Mouse (Mus musculus): ENCODE measurements around the gene Baz2b.

Baz2b gene

GRCm38 (mm10) chr2:59952286-59953014 is 257.2 kb downstream of the Baz2b start:
- no peak for DNase-seq

- peak; percentile 57 to 64 for DNase-seq
Measured at GRCm38 (mm10) chr2:59951706-59952105, 257.9 kb downstream of the Baz2b start.

- DNase-seq: peak in 1 of 2 experiments; percentile 20
Measured at GRCm38 (mm10) chr2:59951127-59951526, 258.5 kb downstream of the Baz2b start.

DNA sequence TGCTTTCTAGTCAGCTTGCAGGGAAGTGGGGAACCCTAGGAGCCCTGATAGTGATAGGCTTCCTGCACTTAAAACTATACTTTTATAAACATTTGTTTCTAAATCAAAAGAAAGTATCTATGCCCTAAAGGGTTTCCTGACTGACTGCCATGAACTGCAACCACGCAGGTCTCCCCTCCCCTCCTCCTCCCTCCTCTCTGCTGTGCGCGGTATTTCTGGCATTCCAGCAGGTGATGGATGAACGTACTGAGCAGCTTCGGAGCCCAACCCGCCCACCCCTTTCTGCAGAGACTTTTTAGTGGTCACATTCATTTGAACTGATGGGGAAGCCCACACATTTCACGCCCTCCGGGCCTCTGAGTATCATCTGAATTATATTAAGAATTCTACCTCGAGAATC is 273.3 kb downstream of the Baz2b start:
- no peak for DNase-seq

DNA sequence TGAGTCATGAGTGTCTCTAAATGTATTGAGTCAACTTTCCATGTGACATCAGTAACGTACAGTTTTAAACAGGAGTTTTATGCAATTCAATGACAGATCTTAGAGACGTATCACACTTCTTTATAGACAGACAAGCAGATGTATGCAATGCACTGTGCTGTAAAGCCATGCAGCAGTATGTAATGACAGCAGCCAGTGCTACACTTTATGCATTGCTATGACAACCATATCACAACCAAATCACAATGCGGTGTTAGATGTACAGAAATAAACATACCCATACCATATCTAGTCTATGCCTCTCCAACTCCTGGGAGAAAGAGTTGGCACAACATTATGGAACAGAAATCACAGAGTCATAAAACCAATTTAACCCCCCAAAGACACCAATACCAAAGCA is 276.5 kb downstream of the Baz2b start:
- DNase-seq: no peak

DNA sequence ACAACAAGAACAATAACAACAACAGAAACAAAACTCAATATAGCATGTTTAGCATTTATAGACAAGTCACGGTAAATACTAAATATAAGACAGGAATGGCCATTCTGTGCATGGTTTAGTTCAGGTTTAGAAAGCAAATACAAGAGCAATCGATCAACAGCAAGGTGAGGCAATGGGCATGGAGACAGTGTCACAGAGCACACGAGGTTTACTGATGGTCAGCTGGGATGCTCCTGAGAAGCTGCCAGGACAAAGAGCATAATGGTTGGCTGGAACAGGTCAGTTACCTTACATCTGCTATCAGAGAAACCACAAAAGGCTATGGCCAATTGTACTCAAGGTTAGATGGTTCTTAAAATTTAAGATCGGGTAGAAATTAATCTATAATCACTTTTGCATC is 277.4 kb downstream of the Baz2b start:
- no peak for DNase-seq

DNA sequence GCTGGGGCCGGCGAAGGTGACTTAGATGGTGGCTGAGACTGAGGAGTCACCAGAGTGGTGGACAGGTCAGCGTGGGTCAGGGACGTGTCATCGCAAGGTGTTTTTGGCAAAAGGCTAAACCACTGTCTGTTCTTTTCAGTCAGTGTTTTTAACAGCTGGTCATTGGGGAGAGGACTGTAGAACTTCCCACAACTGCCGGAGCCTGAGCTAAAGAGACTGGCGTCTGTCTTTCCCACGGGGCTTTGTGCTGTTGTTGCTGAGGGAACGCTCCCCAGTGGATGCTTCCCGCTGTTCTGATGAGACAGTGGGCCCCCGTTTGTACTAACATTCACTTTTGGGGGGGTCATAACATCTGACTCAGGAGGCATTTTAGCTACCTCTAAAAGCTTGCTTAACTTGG is 296.0 kb downstream of the Baz2b start:
- DNase-seq: no peak

GRCm38 (mm10) chr2:59908048-59908447 is 301.6 kb downstream of the Baz2b start:
- DNase-seq: no peak

- no peak for DNase-seq
Measured at GRCm38 (mm10) chr2:59904007-59904406, 305.6 kb downstream of the Baz2b start.

DNA sequence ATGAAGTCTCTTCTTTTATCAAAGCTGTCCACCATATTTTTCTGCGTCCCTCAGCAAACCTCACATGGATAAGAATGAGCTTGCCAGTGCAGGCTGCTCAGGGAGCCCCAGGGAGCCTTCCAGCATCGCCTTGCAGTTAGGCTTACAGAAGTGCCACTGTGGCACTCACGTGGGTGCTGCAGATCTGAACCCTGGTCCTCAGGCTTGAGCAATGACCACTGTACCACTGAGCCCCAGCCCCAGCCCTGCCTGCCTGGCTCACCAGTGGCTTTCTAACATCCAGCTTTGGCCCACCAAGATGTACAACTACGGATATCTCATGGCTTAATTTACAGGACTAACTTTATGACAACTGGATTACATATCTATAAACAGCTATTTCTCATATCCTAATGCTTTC is 311.0 kb downstream of the Baz2b start:
- DNase-seq: no peak

DNA sequence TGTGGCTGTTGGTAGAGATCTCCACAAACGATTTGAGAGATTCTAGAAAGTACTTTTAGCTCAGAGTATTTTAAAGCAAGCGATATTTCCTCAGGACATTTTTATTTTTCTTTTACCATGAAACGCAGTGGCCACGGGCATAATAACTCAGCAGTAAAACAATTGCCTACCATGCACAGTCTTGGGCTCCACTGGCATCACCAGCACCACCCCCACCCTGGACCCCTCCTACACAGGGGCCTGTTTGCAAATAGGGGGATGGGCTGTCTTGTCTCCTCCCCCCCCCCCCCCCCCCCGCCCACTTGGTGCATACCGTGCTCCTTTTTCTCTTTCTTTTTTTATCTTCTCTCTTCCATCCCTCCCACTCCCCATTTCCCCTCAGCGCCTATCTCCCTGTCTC is 311.5 kb downstream of the Baz2b start:
- DNase-seq: no peak

DNA sequence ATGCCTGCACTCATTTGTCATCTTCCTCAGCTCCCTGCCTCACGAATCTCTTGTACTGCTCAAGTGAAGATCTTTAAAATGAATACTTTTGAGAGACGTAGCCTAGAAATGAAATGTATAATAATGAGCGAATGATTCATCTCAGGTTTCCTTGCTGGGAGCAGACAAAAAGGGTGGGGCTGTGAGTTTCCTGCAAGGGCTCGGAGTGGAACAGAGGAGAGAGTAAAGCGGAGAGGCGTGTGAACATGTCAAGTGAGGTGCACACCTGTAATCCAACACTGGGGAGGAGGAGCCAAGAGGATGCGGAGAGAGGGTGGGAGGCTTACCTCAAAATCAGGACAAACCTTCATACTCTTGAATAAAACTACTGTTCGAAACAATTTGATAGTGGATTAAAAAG is 312.8 kb downstream of the Baz2b start:
- DNase-seq: no peak

- DNase-seq: no peak
Measured at GRCm38 (mm10) chr2:59896400-59896799, 313.2 kb downstream of the Baz2b start.

GRCm38 (mm10) chr2:59889699-59890098 is 319.9 kb downstream of the Baz2b start:
- DNase-seq: no peak

GRCm38 (mm10) chr2:59882742-59883281 is 326.8 kb downstream of the Baz2b start:
- DNase-seq: peak in 1 of 2 experiments; percentile 9

- peak; percentile 92 to 94 for DNase-seq
Measured at GRCm38 (mm10) chr2:59881831-59882741, 327.6 kb downstream of the Baz2b start, which contains the start of gene Wdsub1. Wdsub1 (minus strand) TSS chr2:59882591.

DNA sequence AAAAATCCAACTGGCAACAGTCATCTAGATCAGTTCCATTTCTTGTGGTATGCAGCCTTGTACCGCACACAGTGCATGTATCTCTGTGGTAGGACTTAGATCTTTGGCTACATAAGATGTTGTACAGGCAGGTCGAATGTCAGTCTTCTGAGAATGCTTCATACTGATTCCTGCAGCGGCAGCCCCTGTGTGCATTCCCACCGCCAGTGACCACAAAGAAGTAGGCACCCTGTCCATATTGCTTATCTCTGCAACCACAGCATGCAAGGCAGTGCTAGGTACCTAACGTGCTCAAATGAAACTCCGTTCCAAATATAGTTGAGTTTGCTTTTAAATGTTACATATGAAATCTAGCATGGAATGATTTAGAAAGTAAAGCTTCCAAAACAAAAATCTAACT is 328.2 kb downstream of the Baz2b start:
- no peak for DNase-seq

- DNase-seq: peak in 1 of 2 experiments; percentile 13
Measured at GRCm38 (mm10) chr2:59878221-59878620, 331.4 kb downstream of the Baz2b start.

DNA sequence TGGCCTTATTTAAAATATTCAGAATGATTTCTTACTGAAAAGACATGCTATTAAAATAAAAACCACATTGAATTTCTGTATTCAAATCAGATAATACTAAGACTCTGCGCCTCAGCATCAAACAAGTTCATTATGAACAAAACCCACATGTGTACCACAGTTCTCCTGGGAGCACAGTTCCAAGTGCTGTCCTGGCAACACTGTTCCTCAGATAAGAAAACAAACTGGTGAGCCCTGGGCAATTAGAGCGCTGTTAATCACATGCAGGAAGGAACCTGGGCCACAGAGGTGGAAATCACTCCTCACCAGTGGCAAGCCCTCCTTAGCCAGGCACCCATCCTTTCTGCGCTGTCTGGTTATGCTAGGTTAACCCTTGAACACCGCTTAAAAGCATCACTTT is 332.3 kb downstream of the Baz2b start:
- DNase-seq: no peak

DNA sequence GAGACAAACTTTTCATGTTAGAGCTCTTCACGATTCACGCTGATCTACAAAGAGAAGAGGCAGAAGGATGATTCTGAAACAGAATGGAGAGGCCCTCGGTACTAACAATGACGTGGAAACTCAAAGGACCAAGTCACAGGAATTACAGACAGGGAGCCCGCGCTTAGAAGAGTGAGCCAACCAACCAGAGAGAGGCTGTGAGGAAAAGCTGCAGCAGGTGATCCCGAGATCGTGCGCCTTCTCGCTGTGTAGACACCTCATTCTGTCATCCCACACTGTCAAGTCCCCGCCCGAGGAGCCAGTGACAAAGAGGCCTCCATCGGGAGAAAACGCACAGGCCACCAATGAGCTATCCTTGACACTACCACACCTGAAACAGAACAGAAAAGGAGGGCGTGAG is 333.2 kb downstream of the Baz2b start:
- DNase-seq: no peak

DNA sequence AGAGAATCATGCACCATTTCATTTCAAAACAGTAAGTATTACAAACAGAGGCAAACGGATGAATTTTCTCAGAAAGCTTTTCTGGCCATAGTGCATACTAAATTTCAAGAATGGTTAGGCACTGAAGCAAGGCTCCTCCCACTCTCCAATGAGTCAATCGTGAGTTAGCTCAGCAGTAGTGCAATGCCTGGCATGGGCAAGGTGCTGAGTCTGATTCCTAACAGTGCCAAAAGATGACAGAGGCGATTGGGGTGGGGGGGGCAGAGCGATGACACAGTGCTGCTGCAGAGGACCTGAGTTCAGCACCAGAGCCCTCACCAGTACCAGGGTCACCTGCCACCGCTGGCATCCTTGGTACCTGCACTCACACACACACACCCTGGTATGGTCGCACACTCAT is 339.1 kb downstream of the Baz2b start:
- no peak for DNase-seq

GRCm38 (mm10) chr2:59862618-59863017 is 347.0 kb downstream of the Baz2b start:
- no peak for DNase-seq

DNA sequence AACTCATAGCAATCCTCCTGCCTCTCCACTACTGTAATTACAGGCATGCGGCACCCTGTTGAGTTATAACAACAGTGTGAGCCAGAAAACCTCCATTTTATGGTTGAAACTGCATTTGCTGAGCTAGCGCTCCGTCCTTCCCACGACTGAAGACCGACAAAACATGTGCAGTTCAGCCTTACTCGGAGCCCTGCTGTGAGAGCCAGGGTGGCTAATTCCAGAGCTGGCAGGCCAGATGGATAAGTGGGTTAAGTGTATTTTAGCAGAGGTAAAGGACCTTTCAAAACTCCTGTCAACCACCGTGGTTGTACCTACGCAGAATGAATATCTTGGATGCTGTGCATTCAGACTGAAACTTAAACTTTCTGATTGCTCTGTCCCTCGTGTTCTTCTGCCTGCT is 355.3 kb downstream of the Baz2b start:
- DNase-seq: peak; percentile 40 to 42

DNA sequence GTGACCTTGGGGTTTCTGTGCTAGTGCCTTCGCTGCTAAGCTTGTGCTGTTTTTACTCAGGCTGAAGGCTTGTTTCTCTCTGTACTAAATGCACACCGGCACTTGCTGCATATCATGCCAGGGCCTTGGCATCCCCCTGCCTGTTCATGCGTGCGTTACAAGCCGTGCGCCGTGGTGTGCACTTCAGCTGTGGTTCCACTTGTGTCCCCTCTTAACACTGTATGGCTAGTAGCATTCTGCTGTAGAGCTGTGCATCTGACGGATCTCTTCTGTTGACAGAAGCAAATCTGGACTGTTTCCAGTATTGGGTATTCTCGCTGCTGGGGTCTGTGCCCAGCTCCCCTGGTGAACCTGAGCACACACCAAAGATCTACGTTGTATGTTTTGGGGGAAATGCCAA is 356.1 kb downstream of the Baz2b start:
- no peak for DNase-seq

Measured in cerebellum, adult 18-20 months (tissue).